Mouse (Mus musculus): Measurements from ENCODE around the gene Gnpat. TPM values are rescaled to one million over a fixed set of nuclear protein-coding genes. Genes with fewer than 3 reads are reported as not detected.
A peak's percentile ranks its signal among the peaks of the same experiment; 100 is the strongest.

The Gnpat gene
- polyA plus RNA-seq (2015; fragmentation: Nextera tagmentation; extraction: Ambion mirVana): 41.1 and 41.4 TPM in 2 replicates

- H3K27me3 ChIP-seq (ENCODE audit: control insufficient read depth, insufficient read depth, low read length): no peaks in the 10 kb centered on the region
- peak; percentile 92 for DNase-seq (ENCODE audit: low spot score)
- H3K9ac ChIP-seq (ENCODE audit: low read length): peak within 1 kb of the TSS; percentile 98
- H3K4me3 ChIP-seq (ENCODE audit: low read depth, low read length): peak within 1 kb of the TSS; percentile 94
- peaks cover 5% of the 10 kb centered on the region for H3K4me1 ChIP-seq (replicated peaks; ENCODE audit: control insufficient read depth, insufficient read depth)
- H3K4me2 ChIP-seq (replicated peaks; ENCODE audit: low read depth): peak within 1 kb of the TSS; percentile 68
- TF ChIP-seq EP300 (optimal IDR thresholded peaks at IDR 0.05) (peak; percentile 26), CTCF (IDR thresholded peaks at IDR 0.05; ENCODE audit: low read depth) (no peak)
- peaks cover 3% of the 10 kb centered on the region; the same call in 1 of the 2 replicates for H3K36me3 ChIP-seq (ENCODE audit: control insufficient read depth, insufficient read depth, low read length)
- H3K27ac ChIP-seq (replicated peaks): peak within 1 kb of the TSS; percentile 96
- H3K9me3 ChIP-seq (ENCODE audit: control insufficient read depth, low read length): no peaks in the 10 kb centered on the region
- under 1% methylated on average over 55 of the region's 55 CpGs for whole genome bisulfite sequencing
- peak; percentile 94 for ATAC-seq (ENCODE audit: low FRiP score, low TSS enrichment)
Observed at GRCm38 (mm10) chr8:124862321-124863162, at the start of gene Gnpat, which contains the start of gene 2810004N23Rik. Gnpat (plus strand) TSS chr8:124863033. 2810004N23Rik (minus strand) TSS chr8:124863120.

GRCm38 (mm10) chr8:124813326-124813725 lies 49.5 kb upstream of the Gnpat start:
- Histone ChIP-seq H3K4me2 (replicated peaks; ENCODE audit: low read depth) (no peak overlapping the region), H3K4me3 (ENCODE audit: low read depth, low read length) (no peak overlapping the region), H3K9me3 (ENCODE audit: control insufficient read depth, low read length) (no peaks in the 10 kb centered on the region), H3K4me1 (replicated peaks; ENCODE audit: control insufficient read depth, insufficient read depth) (no peaks in the 10 kb centered on the region), H3K27me3 (ENCODE audit: control insufficient read depth, insufficient read depth, low read length) (no peaks in the 10 kb centered on the region), H3K27ac (replicated peaks) (no peak overlapping the region), H3K9ac (ENCODE audit: low read length) (no peak overlapping the region), H3K36me3 (ENCODE audit: control insufficient read depth, insufficient read depth, low read length) (no peaks in the 10 kb centered on the region)
- ATAC-seq (ENCODE audit: low FRiP score, low TSS enrichment) (no peak), DNase-seq (ENCODE audit: low spot score) (no peak)
- WGBS: 71% methylated on average over 4 of the region's 4 CpGs
- TF ChIP-seq EP300 (optimal IDR thresholded peaks at IDR 0.05) (no peak), CTCF (IDR thresholded peaks at IDR 0.05; ENCODE audit: low read depth) (no peak)

GRCm38 (mm10) chr8:124815870-124816269 lies 47.0 kb upstream of the Gnpat start:
- TF ChIP-seq CTCF (IDR thresholded peaks at IDR 0.05; ENCODE audit: low read depth): no peak
- no peak for TF ChIP-seq EP300 (optimal IDR thresholded peaks at IDR 0.05)
- no peak overlapping the region for H3K4me2 ChIP-seq (replicated peaks; ENCODE audit: low read depth)
- H3K9ac ChIP-seq (ENCODE audit: low read length): no peak overlapping the region
- no peak for DNase-seq (ENCODE audit: low spot score)
- no peaks in the 10 kb centered on the region for H3K27me3 ChIP-seq (ENCODE audit: control insufficient read depth, insufficient read depth, low read length)
- H3K27ac ChIP-seq (replicated peaks): no peak overlapping the region
- H3K36me3 ChIP-seq (ENCODE audit: control insufficient read depth, insufficient read depth, low read length): no peaks in the 10 kb centered on the region
- no peak overlapping the region for H3K4me3 ChIP-seq (ENCODE audit: low read depth, low read length)
- no peaks in the 10 kb centered on the region for H3K4me1 ChIP-seq (replicated peaks; ENCODE audit: control insufficient read depth, insufficient read depth)
- no peaks in the 10 kb centered on the region for H3K9me3 ChIP-seq (ENCODE audit: control insufficient read depth, low read length)
- WGBS: 90% methylated on average over 12 of the region's 12 CpGs
- ATAC-seq (ENCODE audit: low FRiP score, low TSS enrichment): no peak

- ATAC-seq (ENCODE audit: low FRiP score, low TSS enrichment) (no peak), DNase-seq (ENCODE audit: low spot score) (no peak)
- Histone ChIP-seq H3K4me2 (replicated peaks; ENCODE audit: low read depth) (no peak overlapping the region), H3K4me3 (ENCODE audit: low read depth, low read length) (no peak overlapping the region), H3K9ac (ENCODE audit: low read length) (no peak overlapping the region), H3K27me3 (ENCODE audit: control insufficient read depth, insufficient read depth, low read length) (no peaks in the 10 kb centered on the region), H3K4me1 (replicated peaks; ENCODE audit: control insufficient read depth, insufficient read depth) (no peaks in the 10 kb centered on the region), H3K9me3 (ENCODE audit: control insufficient read depth, low read length) (no peaks in the 10 kb centered on the region), H3K27ac (replicated peaks) (no peak overlapping the region), H3K36me3 (ENCODE audit: control insufficient read depth, insufficient read depth, low read length) (no peaks in the 10 kb centered on the region)
- TF ChIP-seq CTCF (IDR thresholded peaks at IDR 0.05; ENCODE audit: low read depth) (no peak), EP300 (optimal IDR thresholded peaks at IDR 0.05) (no peak)
- 88% methylated on average over 11 of the region's 11 CpGs for WGBS
Observed at GRCm38 (mm10) chr8:124816866-124817265, 46.0 kb upstream of the Gnpat start.

- TF ChIP-seq EP300 (optimal IDR thresholded peaks at IDR 0.05) (no peak), CTCF (IDR thresholded peaks at IDR 0.05; ENCODE audit: low read depth) (no peak)
- no peak overlapping the region for H3K4me3 ChIP-seq (ENCODE audit: low read depth, low read length)
- no peaks in the 10 kb centered on the region for H3K27me3 ChIP-seq (ENCODE audit: control insufficient read depth, insufficient read depth, low read length)
- WGBS: 72% methylated on average over 3 of the region's 3 CpGs
- no peak overlapping the region for H3K27ac ChIP-seq (replicated peaks)
- H3K4me1 ChIP-seq (replicated peaks; ENCODE audit: control insufficient read depth, insufficient read depth): no peaks in the 10 kb centered on the region
- no peak overlapping the region for H3K9ac ChIP-seq (ENCODE audit: low read length)
- ATAC-seq (ENCODE audit: low FRiP score, low TSS enrichment) (no peak), DNase-seq (ENCODE audit: low spot score) (no peak)
- H3K36me3 ChIP-seq (ENCODE audit: control insufficient read depth, insufficient read depth, low read length): no peaks in the 10 kb centered on the region
- H3K4me2 ChIP-seq (replicated peaks; ENCODE audit: low read depth): no peak overlapping the region
- H3K9me3 ChIP-seq (ENCODE audit: control insufficient read depth, low read length): no peaks in the 10 kb centered on the region
Observed at GRCm38 (mm10) chr8:124817361-124817760, 45.5 kb upstream of the Gnpat start.

GRCm38 (mm10) chr8:124819612-124820115 lies 43.2 kb upstream of the Gnpat start:
- 34% methylated on average over 6 of the region's 6 CpGs for WGBS
- ATAC-seq (ENCODE audit: low FRiP score, low TSS enrichment) (no peak), DNase-seq (ENCODE audit: low spot score) (no peak)
- Histone ChIP-seq H3K4me2 (replicated peaks; ENCODE audit: low read depth) (no peak overlapping the region), H3K4me3 (ENCODE audit: low read depth, low read length) (no peak overlapping the region), H3K27me3 (ENCODE audit: control insufficient read depth, insufficient read depth, low read length) (no peaks in the 10 kb centered on the region), H3K9me3 (ENCODE audit: control insufficient read depth, low read length) (no peaks in the 10 kb centered on the region), H3K9ac (ENCODE audit: low read length) (no peak overlapping the region), H3K4me1 (replicated peaks; ENCODE audit: control insufficient read depth, insufficient read depth) (no peaks in the 10 kb centered on the region), H3K27ac (replicated peaks) (no peak overlapping the region), H3K36me3 (ENCODE audit: control insufficient read depth, insufficient read depth, low read length) (no peaks in the 10 kb centered on the region)
- TF ChIP-seq CTCF (IDR thresholded peaks at IDR 0.05; ENCODE audit: low read depth): no peak
